Mouse (Mus musculus) ES-CJ7 (cell line): ENCODE measurements around the gene Zfp865.

Experiments
- DNase-seq: peaks from one replicate; pipeline ENCODE4 v3.0.0; 2011; ENCODE audit warnings: low read depth, low spot score

The Zfp865 gene

DNA sequence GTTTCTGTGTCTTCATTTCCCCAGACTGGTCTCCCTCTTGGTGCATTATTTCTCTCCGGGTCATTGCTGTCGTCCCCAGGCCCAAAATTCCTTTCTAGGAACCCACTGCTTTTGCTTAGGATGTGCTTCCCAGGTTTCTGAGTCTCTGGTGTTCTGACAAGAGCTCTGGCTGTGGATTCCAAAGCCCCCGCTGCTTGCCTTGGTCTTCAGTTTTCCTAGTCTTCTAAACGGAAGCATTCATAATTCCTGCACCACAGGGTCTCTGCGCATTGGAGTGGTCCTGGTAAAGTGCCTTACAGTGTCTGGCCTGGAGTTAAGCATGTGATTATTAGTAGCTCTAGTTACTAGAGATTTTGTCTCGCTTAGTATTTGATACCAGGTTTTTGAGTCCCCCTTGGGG, 60.6 kb downstream of the Zfp865 start:
- DNase-seq, result no peak

GRCm38 (mm10) chr7:5081241-5081640, 61.1 kb downstream of the Zfp865 start:
- no peak for DNase-seq

GRCm38 (mm10) chr7:5081939-5082338, 61.8 kb downstream of the Zfp865 start:
- no peak for DNase-seq

- no peak for DNase-seq
Measured at GRCm38 (mm10) chr7:5083325-5084105, 63.3 kb downstream of the Zfp865 start.

GRCm38 (mm10) chr7:5085512-5085911, 65.3 kb downstream of the Zfp865 start:
- no peak for DNase-seq
